Mouse (Mus musculus): ENCODE data around the gene Hist1h1t. TPM values are rescaled to one million over a fixed set of nuclear protein-coding genes. Genes with fewer than 3 reads are reported as not detected.
A peak's percentile ranks its signal among the peaks of the same experiment; 100 is the strongest.
"Not testable (repeated sequence)": the region's sequence is repeated elsewhere in the genome, so short reads cannot be mapped to it uniquely, and the experiment has no call there.

Hist1h1t gene
- total RNA-seq (2017), result 2.2 TPM in 1 of 2 replicates, not detected in the other

DNA sequence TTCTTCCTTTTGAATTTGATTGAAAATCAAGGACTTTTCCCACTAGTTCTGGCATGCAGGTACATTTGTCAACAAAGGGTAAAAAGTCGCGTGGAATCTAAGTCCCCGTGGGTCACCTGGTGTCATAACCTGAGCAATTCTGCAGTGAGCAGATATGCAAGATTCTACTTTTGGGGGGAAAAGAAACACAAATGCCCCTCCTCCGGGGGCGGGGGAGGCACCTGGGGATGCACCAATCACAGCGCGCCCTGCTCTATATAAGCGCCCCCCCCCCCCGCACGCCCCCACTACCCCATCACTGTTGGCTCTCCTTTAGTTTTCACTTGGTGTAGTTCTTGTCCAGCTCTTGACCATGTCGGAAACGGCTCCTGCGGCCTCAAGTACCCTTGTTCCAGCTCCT lies at the start of gene Hist1h1t:
Gene Hist1h1t (plus strand): TSS at position 301 of the 400 bp plus-strand sequence.
- ATAC-seq (ENCODE audit: extremely low read depth, insufficient number of reproducible peaks, low FRiP score, poor library complexity, severe bottlenecking), result no peak

DNA sequence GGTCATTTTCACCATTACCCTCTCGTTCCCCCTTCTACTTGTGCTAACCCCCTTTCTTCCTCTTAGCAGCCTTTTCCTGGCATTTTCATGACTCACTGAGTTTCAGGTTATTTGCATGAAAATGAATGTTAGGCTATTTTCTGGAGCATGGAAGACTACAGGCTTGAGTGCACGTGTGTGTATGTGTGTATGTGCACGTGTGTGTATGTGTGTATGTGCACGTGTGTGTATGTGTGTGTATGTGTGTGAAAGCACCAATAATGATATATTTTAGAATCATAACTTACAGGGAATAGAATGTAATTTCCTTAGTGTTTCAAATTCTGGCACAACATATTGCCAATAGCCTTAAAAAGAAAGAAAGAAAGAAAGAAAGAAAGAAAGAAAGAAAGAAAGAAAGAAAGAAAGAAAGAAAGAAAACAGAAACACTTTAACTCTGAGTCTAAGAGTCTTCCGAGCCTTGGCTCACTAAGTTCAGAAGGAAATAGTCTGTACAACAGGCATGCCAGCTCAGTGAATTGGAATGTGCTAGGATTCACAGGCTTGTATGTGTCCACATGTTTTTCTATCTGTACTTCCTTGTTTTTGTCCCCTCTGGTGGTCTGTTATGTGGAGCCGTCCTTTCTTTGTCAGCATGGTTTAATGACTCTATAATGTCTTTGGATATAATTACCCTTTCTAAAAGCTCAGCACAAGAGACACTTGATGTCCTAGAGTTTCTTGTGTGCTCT lies 35.8 kb upstream of the Hist1h1t start:
- no peak for ATAC-seq (ENCODE audit: extremely low read depth, insufficient number of reproducible peaks, low FRiP score, poor library complexity, severe bottlenecking)

DNA sequence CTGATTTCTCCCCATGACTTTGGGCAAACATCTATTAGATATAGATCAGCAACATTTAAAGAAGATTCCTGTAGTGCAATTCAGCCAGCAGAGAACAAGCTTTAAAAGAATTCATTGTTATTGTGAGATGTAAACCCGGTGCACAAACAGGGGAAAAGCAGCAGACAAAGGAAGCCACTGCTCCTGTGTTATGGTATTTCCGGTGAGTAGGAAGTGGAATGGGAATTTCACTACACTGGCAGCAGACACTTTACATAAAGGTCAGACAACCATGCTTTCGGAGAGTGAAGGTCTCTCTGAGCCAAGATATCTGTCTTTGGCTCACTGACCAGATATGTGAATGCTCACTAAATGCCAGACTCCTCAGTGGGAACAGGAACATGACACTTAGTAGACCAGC lies 33.1 kb upstream of the Hist1h1t start:
- no peak for ATAC-seq (ENCODE audit: extremely low read depth, insufficient number of reproducible peaks, low FRiP score, poor library complexity, severe bottlenecking)

DNA sequence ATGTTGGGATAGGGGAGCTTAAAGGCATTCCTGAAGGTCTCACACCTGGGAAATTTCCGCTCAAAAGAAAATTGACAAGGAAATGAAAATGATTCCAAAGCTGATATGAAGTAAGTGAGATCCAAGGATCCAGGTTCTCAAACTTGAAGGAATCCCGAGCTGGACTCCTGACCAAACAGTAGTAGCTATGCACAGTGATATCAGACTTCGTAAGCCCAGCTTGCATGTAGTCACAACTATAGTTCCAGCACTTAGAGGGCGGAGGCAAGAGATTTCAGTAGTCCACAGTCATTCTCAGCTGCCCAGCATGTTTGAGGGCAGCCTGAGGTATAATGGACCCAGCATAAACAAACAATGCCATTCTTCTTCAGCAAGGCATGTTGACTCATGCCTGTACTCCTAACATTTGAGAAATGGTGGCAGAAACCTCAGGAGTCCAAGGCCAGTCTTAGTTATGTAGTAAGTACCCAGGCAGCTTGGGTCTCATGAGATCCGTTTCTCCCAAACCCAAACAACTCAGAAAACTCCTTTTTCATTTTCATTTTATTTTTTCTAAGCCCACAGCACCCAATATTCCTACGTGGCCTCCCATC lies 13.5 kb upstream of the Hist1h1t start:
- ATAC-seq (ENCODE audit: extremely low read depth, insufficient number of reproducible peaks, low FRiP score, poor library complexity, severe bottlenecking), result no peak

DNA sequence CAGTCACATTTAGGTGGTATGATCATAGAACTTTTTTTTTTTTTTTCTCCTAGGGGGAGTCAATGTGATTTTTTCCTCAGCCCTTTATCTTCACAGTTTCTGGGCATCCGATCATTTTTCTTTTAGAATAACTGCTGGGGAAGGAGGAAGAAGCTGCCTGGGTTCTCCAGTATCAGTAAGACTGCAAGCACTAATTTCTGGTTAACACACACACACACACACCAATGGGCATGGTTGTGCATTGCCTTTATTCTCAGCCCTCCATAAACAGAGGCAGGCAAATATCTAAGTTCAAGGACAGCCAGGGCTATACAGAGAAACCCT lies 13.0 kb upstream of the Hist1h1t start:
- ATAC-seq (ENCODE audit: extremely low read depth, insufficient number of reproducible peaks, low FRiP score, poor library complexity, severe bottlenecking), result no peak

DNA sequence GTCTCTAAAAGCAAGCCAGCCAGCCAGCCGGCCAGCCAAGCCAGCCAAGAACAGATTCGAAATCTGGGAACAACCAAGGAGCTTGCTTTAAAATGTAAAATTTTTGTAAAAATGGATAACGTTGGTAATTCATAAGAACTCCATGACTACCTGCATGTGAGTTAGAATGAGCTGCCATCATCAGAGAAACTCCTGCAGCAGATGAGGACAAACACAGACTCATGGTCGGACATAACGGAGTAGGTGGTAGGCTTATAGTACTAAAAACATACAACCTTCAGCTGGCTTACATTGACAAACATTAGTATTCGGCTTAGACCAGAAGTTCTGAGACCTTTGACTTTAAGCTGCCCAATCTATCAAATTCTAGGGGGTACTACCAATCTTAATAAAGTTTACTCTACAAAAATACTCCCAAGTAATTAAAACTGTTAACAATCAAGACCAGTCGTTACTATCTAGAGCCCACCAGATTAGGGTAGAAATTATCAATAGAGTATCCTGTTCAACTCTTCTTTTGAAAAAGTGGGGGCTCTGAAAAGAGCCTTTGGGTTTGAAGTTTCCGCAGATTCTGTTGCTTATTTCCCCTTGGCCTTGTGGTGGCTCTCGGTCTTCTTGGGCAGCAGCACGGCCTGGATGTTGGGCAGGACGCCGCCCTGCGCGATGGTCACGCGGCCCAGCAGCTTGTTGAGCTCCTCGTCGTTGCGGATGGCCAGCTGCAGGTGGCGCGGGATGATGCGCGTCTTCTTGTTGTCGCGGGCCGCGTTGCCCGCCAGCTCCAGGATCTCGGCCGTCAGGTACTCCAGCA lies 12.5 kb upstream of the Hist1h1t start:
- ATAC-seq (ENCODE audit: extremely low read depth, insufficient number of reproducible peaks, low FRiP score, poor library complexity, severe bottlenecking), result not testable (repeated sequence)

DNA sequence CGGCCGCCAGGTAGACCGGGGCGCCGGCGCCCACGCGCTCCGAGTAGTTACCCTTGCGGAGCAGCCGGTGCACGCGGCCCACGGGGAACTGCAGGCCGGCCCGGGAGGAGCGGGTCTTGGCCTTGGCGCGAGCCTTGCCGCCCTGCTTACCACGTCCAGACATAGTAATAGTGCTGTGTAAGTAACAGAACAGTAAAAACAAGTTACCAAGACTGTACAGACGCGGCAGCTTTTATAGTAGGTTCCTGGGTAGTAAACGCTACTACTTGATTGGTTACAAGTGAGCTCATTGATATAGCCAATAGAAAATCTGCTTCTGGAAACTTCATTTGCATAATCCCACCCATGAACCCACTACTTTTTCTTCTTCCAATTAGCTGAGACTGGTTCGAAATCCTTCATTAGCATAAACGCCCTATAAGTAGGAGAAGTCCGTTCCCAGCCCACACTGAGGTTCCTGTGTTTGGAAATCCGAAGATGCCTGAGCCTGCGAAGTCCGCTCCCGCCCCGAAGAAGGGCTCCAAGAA lies 11.8 kb upstream of the Hist1h1t start, which contains the start of the genes Hist1h2ac and Hist1h2bc:
Gene Hist1h2ac (minus strand): TSS at position 194 of the 527 bp plus-strand sequence.
Gene Hist1h2bc (plus strand): TSS at position 445 of the 527 bp plus-strand sequence.
- peak; percentile 91 for ATAC-seq (ENCODE audit: extremely low read depth, insufficient number of reproducible peaks, low FRiP score, poor library complexity, severe bottlenecking)

DNA sequence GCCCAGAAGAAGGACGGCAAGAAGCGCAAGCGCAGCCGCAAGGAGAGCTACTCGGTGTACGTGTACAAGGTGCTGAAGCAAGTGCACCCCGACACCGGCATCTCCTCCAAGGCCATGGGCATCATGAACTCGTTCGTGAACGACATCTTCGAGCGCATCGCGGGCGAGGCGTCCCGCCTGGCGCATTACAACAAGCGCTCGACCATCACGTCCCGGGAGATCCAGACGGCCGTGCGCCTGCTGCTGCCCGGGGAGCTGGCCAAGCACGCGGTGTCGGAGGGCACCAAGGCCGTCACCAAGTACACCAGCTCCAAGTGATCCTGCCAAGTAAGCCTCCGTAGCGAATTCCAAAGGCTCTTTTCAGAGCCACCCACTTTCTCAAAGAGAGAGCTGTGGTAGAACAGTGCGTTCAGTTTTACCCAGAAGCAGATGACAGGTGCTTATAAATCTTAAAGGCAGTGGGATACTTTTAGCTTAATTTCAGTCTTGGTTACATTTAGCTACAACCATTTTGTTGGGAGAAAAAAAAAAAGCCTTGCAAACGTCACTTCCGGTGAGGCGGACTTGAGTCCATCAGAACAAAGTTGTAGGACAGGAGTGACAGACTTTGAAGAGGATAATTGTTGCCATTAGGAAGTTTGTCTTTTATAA lies 11.2 kb upstream of the Hist1h1t start:
- ATAC-seq (ENCODE audit: extremely low read depth, insufficient number of reproducible peaks, low FRiP score, poor library complexity, severe bottlenecking), result not testable (repeated sequence)

DNA sequence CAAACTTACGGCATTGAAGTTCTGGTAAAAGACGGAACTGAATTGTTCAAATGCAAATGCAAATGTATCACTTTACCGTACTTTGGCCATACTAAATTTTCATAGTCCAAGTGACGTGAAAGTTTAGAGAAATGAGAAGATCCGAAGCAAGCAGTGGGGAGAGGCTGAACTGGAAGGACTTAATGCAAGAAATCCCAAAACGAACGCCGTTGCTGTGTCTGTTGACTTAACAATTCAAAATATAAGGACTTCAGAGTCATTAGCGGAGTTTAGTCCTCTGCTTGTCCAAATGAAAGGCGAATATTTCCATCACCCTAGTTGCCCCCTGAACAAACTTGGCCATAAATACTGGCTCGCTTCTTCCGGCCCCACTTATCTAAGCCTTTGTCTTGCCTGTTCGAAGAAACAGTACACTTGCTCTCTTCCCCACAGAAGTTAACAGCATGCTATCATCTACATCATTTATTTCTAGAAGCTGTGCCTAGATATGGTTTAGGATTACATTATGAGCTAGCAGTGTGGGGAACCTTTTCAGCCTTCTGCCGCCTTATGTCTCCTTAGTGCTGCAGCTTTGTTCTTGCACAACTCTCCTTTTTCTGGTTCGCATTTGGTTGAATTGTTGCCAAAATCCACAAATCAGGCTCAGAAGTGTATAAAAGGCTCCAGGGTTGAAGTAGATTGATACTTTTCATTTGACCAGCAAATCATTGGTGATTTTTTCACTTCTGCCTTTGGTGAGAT lies 10.3 kb upstream of the Hist1h1t start:
- ATAC-seq (ENCODE audit: extremely low read depth, insufficient number of reproducible peaks, low FRiP score, poor library complexity, severe bottlenecking), result no peak

DNA sequence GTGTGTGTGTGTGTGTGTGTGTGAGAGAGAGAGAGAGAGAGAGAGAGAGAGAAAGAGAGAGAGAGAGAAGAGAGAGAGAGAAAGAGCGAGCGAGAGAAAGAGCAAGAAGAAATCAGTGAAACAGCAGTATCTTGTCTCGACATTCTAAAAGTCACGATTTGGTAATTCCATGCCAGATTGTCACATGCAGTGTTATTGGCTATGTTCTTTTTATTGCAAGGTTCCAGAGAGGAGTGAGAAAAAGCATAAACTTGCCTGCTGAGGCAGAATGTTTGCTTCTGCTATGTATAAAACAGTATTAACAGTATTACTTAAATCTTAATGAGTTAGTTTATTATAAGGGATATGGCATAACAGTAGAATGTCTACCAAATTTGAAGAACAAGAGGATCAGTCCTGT lies 9.6 kb upstream of the Hist1h1t start:
- no peak for ATAC-seq (ENCODE audit: extremely low read depth, insufficient number of reproducible peaks, low FRiP score, poor library complexity, severe bottlenecking)

DNA sequence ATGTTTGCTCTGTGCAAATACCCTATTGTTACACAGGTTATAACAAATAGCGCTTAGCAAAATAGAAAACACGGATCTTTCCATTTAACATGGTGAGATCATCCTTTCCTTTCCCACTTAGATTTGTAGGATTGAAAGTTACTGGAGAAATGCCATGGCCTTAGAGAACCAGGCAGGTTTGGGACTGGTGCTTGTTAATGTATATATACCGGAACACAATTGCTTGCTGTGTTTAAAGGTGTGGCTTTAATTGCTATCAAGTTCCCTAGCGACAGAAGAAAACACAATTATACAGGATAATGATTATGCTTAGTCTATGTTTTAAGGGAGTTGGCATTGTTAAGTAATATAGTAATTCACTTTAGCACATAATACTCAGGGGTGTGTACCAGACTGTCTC lies 8.4 kb upstream of the Hist1h1t start:
- ATAC-seq (ENCODE audit: extremely low read depth, insufficient number of reproducible peaks, low FRiP score, poor library complexity, severe bottlenecking), result no peak

DNA sequence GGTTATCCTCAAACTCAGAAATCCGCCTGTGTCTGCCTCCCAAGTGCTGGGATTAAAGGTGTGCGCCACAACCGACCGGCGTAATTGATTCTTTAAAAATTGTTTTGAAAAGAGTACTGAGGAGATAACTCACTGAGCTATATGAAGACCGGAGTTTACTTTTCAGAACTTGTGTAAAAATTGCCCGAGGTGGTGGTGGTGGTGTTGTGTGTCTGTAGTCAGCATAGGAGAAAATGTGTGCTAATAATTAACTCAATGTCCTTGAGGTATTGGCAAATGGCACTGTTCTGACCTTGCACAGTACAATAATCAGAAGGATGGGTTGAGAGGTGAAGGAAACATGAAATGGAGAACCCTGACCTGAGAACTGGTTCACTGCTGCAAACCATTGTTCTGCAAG lies 7.7 kb upstream of the Hist1h1t start:
- ATAC-seq (ENCODE audit: extremely low read depth, insufficient number of reproducible peaks, low FRiP score, poor library complexity, severe bottlenecking), result no peak

DNA sequence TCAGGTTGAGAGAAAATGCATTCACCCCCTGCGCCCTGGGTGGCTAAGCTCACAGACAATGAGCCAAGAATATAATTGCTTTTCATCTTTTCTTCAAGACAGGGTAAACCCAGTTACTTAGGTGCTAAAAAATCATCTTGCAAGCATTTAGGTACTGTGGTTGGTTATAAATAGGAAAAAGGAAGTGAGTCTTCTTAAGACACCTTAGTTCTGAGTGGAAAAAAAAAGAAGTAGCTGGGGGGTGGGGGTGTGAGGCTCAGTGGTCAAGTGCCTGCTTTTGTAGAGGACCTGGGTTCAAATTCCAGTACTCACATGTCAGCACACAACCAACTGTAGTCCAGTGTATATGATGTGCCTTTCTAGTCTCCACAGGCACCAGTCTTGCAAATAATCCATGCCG lies 6.7 kb upstream of the Hist1h1t start:
- ATAC-seq (ENCODE audit: extremely low read depth, insufficient number of reproducible peaks, low FRiP score, poor library complexity, severe bottlenecking), result no peak

DNA sequence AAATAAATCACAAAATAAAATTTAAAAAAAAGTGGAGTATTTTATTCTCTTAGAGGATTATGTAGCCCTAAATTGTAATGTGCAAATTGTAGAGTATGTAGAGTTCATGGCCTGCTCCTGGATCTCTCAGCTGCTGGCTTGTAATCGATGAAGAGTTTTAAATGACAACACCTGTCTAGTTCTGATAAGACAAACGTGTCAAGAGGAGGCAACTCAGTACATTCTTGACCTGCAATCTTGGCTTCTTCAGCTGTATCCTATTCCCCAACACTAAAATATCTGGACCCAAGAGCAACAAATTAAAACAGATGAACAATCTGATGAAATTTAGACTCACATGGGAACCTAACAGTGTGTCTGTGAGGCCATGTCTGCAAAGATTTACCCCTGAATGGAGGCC lies 6.2 kb upstream of the Hist1h1t start:
- ATAC-seq (ENCODE audit: extremely low read depth, insufficient number of reproducible peaks, low FRiP score, poor library complexity, severe bottlenecking), result no peak

DNA sequence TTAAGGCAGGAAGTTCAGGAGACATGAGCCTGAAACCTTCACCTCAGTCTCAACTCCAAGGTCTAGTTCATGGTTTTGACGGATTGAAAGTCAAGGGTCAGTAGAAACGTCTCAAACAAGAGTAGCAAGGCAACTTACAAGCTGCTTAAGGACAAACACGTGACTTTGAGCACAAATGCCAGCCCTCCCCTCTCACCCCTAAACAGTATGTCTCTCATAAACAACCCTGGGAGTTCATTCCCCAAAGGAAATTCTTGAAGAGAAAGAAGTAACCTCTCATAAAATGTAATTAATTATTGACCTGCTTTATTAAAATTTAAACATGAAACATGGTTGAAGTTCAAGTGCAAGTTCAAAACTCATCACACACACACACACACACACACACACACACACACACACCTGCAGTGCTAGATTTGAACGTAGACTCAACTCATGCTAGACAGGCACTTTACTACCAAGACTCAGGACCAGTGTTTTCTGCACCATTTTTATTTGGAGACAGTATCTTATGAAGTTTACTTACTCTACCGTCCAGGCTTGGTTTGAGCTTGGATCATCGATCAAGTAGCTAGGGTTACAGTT lies 1.7 kb upstream of the Hist1h1t start:
- no peak for ATAC-seq (ENCODE audit: extremely low read depth, insufficient number of reproducible peaks, low FRiP score, poor library complexity, severe bottlenecking)

DNA sequence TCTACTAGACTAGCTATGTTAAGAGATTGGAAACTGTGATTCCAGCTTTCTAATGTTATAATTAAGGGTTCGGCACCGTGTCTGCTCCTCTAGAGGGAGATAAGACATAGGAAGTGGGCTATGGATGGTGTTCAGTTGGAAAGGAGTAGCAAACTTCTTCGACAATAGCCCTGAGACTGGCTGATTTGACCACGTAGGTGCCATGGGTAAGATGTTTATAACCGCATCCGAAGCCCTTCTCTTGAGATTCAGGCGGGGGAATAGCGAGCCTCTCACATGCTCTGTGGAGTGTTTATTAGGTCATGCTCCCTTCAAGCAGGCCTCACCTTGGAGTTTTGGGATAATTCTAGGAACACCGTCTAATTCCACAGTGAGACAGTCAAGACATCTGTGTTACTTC lies 658 bp upstream of the Hist1h1t start:
- ATAC-seq (ENCODE audit: extremely low read depth, insufficient number of reproducible peaks, low FRiP score, poor library complexity, severe bottlenecking), result no peak

DNA sequence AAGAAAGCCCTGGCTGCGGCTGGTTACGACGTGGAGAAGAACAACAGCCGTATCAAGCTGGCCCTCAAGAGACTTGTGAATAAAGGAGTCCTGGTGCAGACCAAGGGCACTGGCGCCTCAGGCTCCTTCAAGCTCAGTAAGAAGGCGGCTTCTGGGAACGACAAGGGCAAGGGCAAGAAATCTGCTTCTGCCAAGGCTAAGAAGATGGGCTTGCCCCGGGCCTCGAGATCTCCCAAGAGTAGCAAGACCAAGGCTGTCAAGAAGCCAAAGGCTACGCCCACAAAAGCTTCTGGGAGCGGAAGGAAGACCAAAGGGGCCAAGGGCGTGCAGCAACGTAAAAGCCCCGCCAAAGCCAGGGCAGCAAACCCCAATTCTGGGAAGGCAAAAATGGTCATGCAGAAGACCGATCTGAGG lies 454 bp downstream of the Hist1h1t start:
- ATAC-seq (ENCODE audit: extremely low read depth, insufficient number of reproducible peaks, low FRiP score, poor library complexity, severe bottlenecking), result no peak
